Mouse (Mus musculus) thymus, adult 2 months (tissue): ENCODE results near the gene Lrrc15. TPM values are rescaled to one million over a fixed set of nuclear protein-coding genes. Genes with fewer than 3 reads are reported as not detected.
A peak's percentile ranks its signal among the peaks of the same experiment; 100 is the strongest.

Experiments used
- DNase-seq: peaks from one replicate; pipeline ENCODE4 v3.0.0; 2021
- H3K27ac ChIP-seq: fragments of 200-500 bp; 2 replicates; pipeline ENCODE4 v1.5.1; 2012; ENCODE audit warnings: low read length, control low read depth; ENCODE audit not compliant: control insufficient read depth, insufficient read depth
- H3K27me3 ChIP-seq: fragments of 200-500 bp; 2 replicates; pipeline ENCODE4 v1.6.1; 2012; ENCODE audit warnings: mild to moderate bottlenecking, low read length, moderate library complexity, mixed read lengths; ENCODE audit not compliant: control insufficient read depth, insufficient read depth
- H3K36me3 ChIP-seq: fragments of 200-500 bp; 2 replicates; pipeline ENCODE4 v1.6.1; 2012; ENCODE audit warnings: mild to moderate bottlenecking, low read length, moderate library complexity; ENCODE audit not compliant: control insufficient read depth, insufficient read depth
- H3K4me1 ChIP-seq: fragments of 200-500 bp; replicated peaks from 2 replicates; pipeline ENCODE4 v1.6.1; 2012; ENCODE audit warnings: low read length; ENCODE audit not compliant: control insufficient read depth, insufficient read depth
- H3K4me3 ChIP-seq: fragments of 200-500 bp; 2 replicates; pipeline ENCODE4 v1.5.1; 2012; ENCODE audit warnings: mild to moderate bottlenecking, low read length, control low read depth, moderate library complexity; ENCODE audit not compliant: control insufficient read depth, insufficient read depth
- CTCF ChIP-seq: fragments of 200-500 bp; IDR thresholded peaks from 2 replicates; pipeline ENCODE4 v1.5.1; 2012; ENCODE audit warnings: mild to moderate bottlenecking, control low read depth, low read length, moderate library complexity, borderline replicate concordance; ENCODE audit not compliant: control insufficient read depth, poor library complexity, insufficient read depth; ENCODE audit errors: extremely low read depth
- POLR2A ChIP-seq: fragments of 200-500 bp; IDR thresholded peaks from 2 replicates; pipeline ENCODE4 v1.6.1; 2012; ENCODE audit warnings: mild to moderate bottlenecking, low read length, control low read depth, moderate library complexity; ENCODE audit not compliant: control insufficient read depth, poor library complexity, insufficient read depth; ENCODE audit errors: extremely low read depth
- WGBS: fragments of 180-500 bp; shearing (Covaris S2); methylation state at CpG from one replicate; pipeline ENCODE4 v1.1.7; 2018; 5-methylcytosine and 5-hydroxymethylcytosine counted together
- polyA plus RNA-seq: library from polyadenylated mRNA; depleted of rRNA; stranded (reverse); fragments of >200 nt; gene quantifications from 2 replicates; pipeline ENCODE4 v1.2.3, GENCODE M21; 2012

The Lrrc15 gene
- polyA plus RNA-seq, 1 experiment, result 0.51 TPM

GRCm38 (mm10) chr16:30280676-30281297 is 2.3 kb downstream of the Lrrc15 start:
- H3K4me1 ChIP-seq, result peaks cover 30% of the 10 kb centered on the region
- no peak overlapping the region for H3K27ac ChIP-seq
- DNase-seq, result no peak
- H3K4me3 ChIP-seq, result no peak overlapping the region
- TF ChIP-seq POLR2A, result no peak
- TF ChIP-seq CTCF, result no peak
- H3K27me3 ChIP-seq, result peaks cover 5% of the 10 kb centered on the region; the same call in 1 of the 2 replicates
- H3K36me3 ChIP-seq, result no peaks in the 10 kb centered on the region
- 81% methylated on average over 4 of the region's 4 CpGs for WGBS

- TF ChIP-seq POLR2A, result no peak
- no peak for TF ChIP-seq CTCF
- 86% methylated on average over 11 of the region's 11 CpGs for WGBS
- Histone ChIP-seq H3K4me3 (no peak overlapping the region), H3K4me1 (peaks cover 37% of the 10 kb centered on the region), H3K27ac (no peak overlapping the region), H3K36me3 (no peaks in the 10 kb centered on the region), H3K27me3 (peaks cover 5% of the 10 kb centered on the region; the same call in 1 of the 2 replicates)
- no peak for DNase-seq
These were observed 4.7 kb downstream of the Lrrc15 start for GRCm38 (mm10) chr16:30278406-30278805.

GRCm38 (mm10) chr16:30275558-30276340 is 7.3 kb downstream of the Lrrc15 start:
- Histone ChIP-seq H3K27me3 (no peaks in the 10 kb centered on the region), H3K4me1 (peaks cover 55% of the 10 kb centered on the region), H3K27ac (no peak overlapping the region), H3K4me3 (no peak overlapping the region), H3K36me3 (no peaks in the 10 kb centered on the region)
- no peak for DNase-seq
- TF ChIP-seq POLR2A (no peak), CTCF (no peak)
- WGBS, result 35% methylated on average over 15 of the region's 15 CpGs

GRCm38 (mm10) chr16:30273065-30273464 is 10.0 kb downstream of the Lrrc15 start:
- no peak for TF ChIP-seq CTCF
- no peak for TF ChIP-seq POLR2A
- Histone ChIP-seq H3K27ac (no peak overlapping the region), H3K36me3 (no peaks in the 10 kb centered on the region), H3K4me1 (peaks cover 42% of the 10 kb centered on the region), H3K27me3 (no peaks in the 10 kb centered on the region), H3K4me3 (no peak overlapping the region)
- DNase-seq, result no peak
- WGBS, result 97% methylated on average over 8 of the region's 8 CpGs

GRCm38 (mm10) chr16:30271941-30272595 is 11.0 kb downstream of the Lrrc15 start:
- peak; percentile 27 for DNase-seq
- no peaks in the 10 kb centered on the region for H3K36me3 ChIP-seq
- TF ChIP-seq CTCF (no peak), POLR2A (no peak)
- H3K27me3 ChIP-seq, result no peaks in the 10 kb centered on the region
- H3K4me1 ChIP-seq, result peaks cover 35% of the 10 kb centered on the region
- 39% methylated on average over 6 of the region's 6 CpGs for WGBS
- H3K4me3 ChIP-seq, result no peak overlapping the region
- H3K27ac ChIP-seq, result no peak overlapping the region

GRCm38 (mm10) chr16:30271223-30271761 is 11.8 kb downstream of the Lrrc15 start:
- no peaks in the 10 kb centered on the region for H3K27me3 ChIP-seq
- 92% methylated on average over 8 of the region's 8 CpGs for WGBS
- H3K4me3 ChIP-seq, result no peak overlapping the region
- TF ChIP-seq POLR2A (no peak), CTCF (no peak)
- DNase-seq, result no peak
- no peaks in the 10 kb centered on the region for H3K36me3 ChIP-seq
- H3K4me1 ChIP-seq, result peaks cover 27% of the 10 kb centered on the region
- no peak overlapping the region for H3K27ac ChIP-seq
